Mouse (Mus musculus): ENCODE results near the gene Phb2.

DNA sequence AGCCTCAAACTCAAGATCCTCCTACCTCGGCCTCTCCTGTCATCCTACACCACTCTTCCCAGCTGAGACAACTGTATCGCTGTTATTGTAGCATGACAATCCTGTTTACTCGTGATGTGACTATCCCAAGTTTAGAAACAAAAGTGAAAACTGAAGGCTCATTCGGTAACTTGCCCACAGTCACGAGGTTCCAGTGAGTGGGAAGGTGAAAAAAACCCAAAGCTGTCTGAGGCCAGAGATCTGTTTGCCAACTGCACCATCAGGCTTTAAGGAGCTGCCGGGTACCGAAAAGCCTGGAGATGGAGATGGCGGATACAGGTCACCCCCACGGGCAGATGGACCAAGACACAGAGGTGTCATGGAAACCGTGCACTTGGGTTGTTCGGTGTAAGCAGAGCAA lies 24.9 kb downstream of the Phb2 start:
- TF ChIP-seq CTCF (IDR thresholded peaks at IDR 0.05; ENCODE audit: low read depth, low read length): no peak
- TF ChIP-seq POLR2AphosphoS5 (IDR thresholded peaks at IDR 0.05; ENCODE audit: insufficient replicate concordance, low read depth, low read length): no peak
- no peak for TF ChIP-seq TAL1 (conservative IDR thresholded peaks at IDR 0.05; ENCODE audit: low read depth, low read length)
